Mouse (Mus musculus) kidney, adult 2 months (tissue): ENCODE data around the gene Acot3. TPM values are rescaled to one million over a fixed set of nuclear protein-coding genes. Genes with fewer than 3 reads are reported as not detected.

Experiments
- DNase-seq: peaks from one replicate; pipeline ENCODE4 v3.0.0; 2021
- H3K27ac ChIP-seq: fragments of 200-500 bp; 2 replicates; pipeline ENCODE4 v1.5.1; 2012; ENCODE audit warnings: low read depth, low read length, control low read depth, inconsistent platforms; ENCODE audit not compliant: insufficient read depth
- H3K27me3 ChIP-seq: fragments of 200-500 bp; replicated peaks from 2 replicates; pipeline ENCODE4 v1.6.1; 2012; ENCODE audit warnings: mild to moderate bottlenecking, moderate library complexity, low read length, inconsistent platforms; ENCODE audit not compliant: control insufficient read depth, insufficient read depth
- H3K36me3 ChIP-seq: fragments of 200-500 bp; 2 replicates; pipeline ENCODE4 v1.6.1; 2012; ENCODE audit warnings: mild to moderate bottlenecking, moderate library complexity, low read length, inconsistent platforms; ENCODE audit not compliant: control insufficient read depth, insufficient read depth
- H3K4me1 ChIP-seq: fragments of 200-500 bp; 2 replicates; pipeline ENCODE4 v1.6.1; 2011; ENCODE audit warnings: low read length; ENCODE audit not compliant: control insufficient read depth, insufficient read depth
- H3K4me3 ChIP-seq: fragments of 200-500 bp; 2 replicates; pipeline ENCODE4 v1.5.1; 2011; ENCODE audit warnings: mild to moderate bottlenecking, low read depth, low read length, control low read depth; ENCODE audit not compliant: insufficient read depth
- CTCF ChIP-seq: fragments of 200-500 bp; conservative IDR thresholded peaks from 2 replicates; pipeline ENCODE4 v1.5.1; 2011; ENCODE audit warnings: low read depth, mild to moderate bottlenecking, control low read depth, low read length, moderate library complexity, mixed read lengths; ENCODE audit not compliant: insufficient read depth, insufficient read length
- POLR2A ChIP-seq: fragments of 200-500 bp; IDR thresholded peaks from one replicate; pipeline ENCODE4 v1.6.1; 2011; ENCODE audit warnings: low read depth, low read length, control low read depth
- WGBS: fragments of 180-500 bp; shearing (Covaris S2); methylation state at CpG from one replicate; pipeline ENCODE4 v1.1.7; 2018; 5-methylcytosine and 5-hydroxymethylcytosine counted together
- polyA plus RNA-seq: library from polyadenylated mRNA; depleted of rRNA; stranded (reverse); fragments of >200 nt; gene quantifications from 2 replicates; pipeline ENCODE4 v1.2.3, GENCODE M21; 2012; rRNA removed

The Acot3 gene
- polyA plus RNA-seq, 1 experiment, result 30.7 TPM

GRCm38 (mm10) chr12:84101493-84101845, 49.5 kb downstream of the Acot3 start:
- Histone ChIP-seq H3K4me1 (no peaks in the 10 kb centered on the region; the same call in 1 of the 2 replicates), H3K27ac (no peak overlapping the region; the same call in 1 of the 2 replicates), H3K27me3 (no peaks in the 10 kb centered on the region), H3K36me3 (no peaks in the 10 kb centered on the region), H3K4me3 (peak overlapping the region; percentile 45)
- TF ChIP-seq CTCF, result no peak
- TF ChIP-seq POLR2A, result no peak
- WGBS, result 57% methylated on average over 2 of the region's 2 CpGs
- DNase-seq, result no peak

- Histone ChIP-seq H3K36me3 (no peaks in the 10 kb centered on the region), H3K4me1 (no peaks in the 10 kb centered on the region), H3K4me3 (no peak overlapping the region), H3K27ac (no peak overlapping the region), H3K27me3 (no peaks in the 10 kb centered on the region)
- WGBS, result 74% methylated on average over 3 of the region's 3 CpGs
- TF ChIP-seq POLR2A (no peak), CTCF (no peak)
- DNase-seq, result no peak
These were observed 55.1 kb downstream of the Acot3 start for GRCm38 (mm10) chr12:84107012-84107411.

DNA sequence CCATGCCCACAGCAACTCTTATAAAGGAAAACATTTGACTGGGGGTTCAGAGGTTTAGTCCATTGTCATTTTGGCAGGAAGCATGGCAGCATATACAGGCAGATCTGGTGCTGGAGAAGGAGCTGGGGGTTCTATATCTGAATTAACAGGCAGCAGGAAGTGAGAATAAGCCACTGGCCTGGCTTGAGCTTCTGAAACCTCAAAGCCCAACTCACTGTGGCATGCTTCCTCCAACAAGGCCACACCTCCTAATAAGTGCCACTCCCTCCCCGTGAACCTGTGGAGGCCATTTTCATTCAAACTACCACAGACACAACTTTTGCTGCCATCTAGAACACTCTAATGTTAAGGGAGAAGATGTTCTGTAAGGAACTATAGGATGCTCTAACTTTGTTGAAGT, 55.7 kb downstream of the Acot3 start:
- no peak overlapping the region for H3K27ac ChIP-seq
- no peak overlapping the region for H3K4me3 ChIP-seq
- no peaks in the 10 kb centered on the region for H3K4me1 ChIP-seq
- H3K36me3 ChIP-seq, result no peaks in the 10 kb centered on the region
- WGBS, result 72% methylated on average over 1 of the region's 1 CpGs
- H3K27me3 ChIP-seq, result no peaks in the 10 kb centered on the region
- TF ChIP-seq CTCF (no peak), POLR2A (no peak)
- DNase-seq, result no peak

- Histone ChIP-seq H3K4me1 (peaks cover 2% of the 10 kb centered on the region; the same call in 1 of the 2 replicates), H3K4me3 (no peak overlapping the region), H3K27ac (no peak overlapping the region), H3K27me3 (no peaks in the 10 kb centered on the region), H3K36me3 (no peaks in the 10 kb centered on the region)
- no peak for DNase-seq
- WGBS, result 75% methylated on average over 1 of the region's 1 CpGs
- TF ChIP-seq CTCF (no peak), POLR2A (no peak)
These were observed 58.0 kb downstream of the Acot3 start for GRCm38 (mm10) chr12:84109924-84110323.

Other genes with a start within 250 kb of the Acot3 start
- 63.7 and 76.5 TPM in 2 replicates for gene Numb, start 130.2 kb upstream of the Acot3 start, polyA plus RNA-seq
- gene Riox1, start 101.5 kb upstream of the Acot3 start, polyA plus RNA-seq, result 5.7 and 7.4 TPM in 2 replicates
- 0.04 TPM in 1 of 2 replicates, not detected in the other for gene Heatr4, start 67.3 kb upstream of the Acot3 start, polyA plus RNA-seq
- gene Acot2, start 64.3 kb upstream of the Acot3 start, polyA plus RNA-seq, result 32.8 and 32.9 TPM in 2 replicates
- gene Acot1, start 42.7 kb upstream of the Acot3 start, polyA plus RNA-seq, result 67.8 and 73.1 TPM in 2 replicates
- 47.8 and 63.5 TPM in 2 replicates for gene Acot4, start 13.8 kb upstream of the Acot3 start, polyA plus RNA-seq
- gene Gm49366, start 13.2 kb upstream of the Acot3 start, polyA plus RNA-seq, result 0.35 TPM in 1 of 2 replicates, not detected in the other
- gene Acot5, start 17.2 kb downstream of the Acot3 start, polyA plus RNA-seq, result 0.12 and 0.16 TPM in 2 replicates
- gene Acot6, start 48.5 kb downstream of the Acot3 start, polyA plus RNA-seq, result 6.9 and 7.1 TPM in 2 replicates
- gene Dnal1, start 62.2 kb downstream of the Acot3 start, polyA plus RNA-seq, result 5.0 and 6.3 TPM in 2 replicates
- 0.05 TPM in 1 of 2 replicates, not detected in the other for gene Pnma1, start 96.3 kb downstream of the Acot3 start, polyA plus RNA-seq
- 6.7 and 7.4 TPM in 2 replicates for gene Elmsan1, start 166.7 kb downstream of the Acot3 start, polyA plus RNA-seq
- gene Ptgr2, start 233.1 kb downstream of the Acot3 start, polyA plus RNA-seq, result 31.0 and 50.5 TPM in 2 replicates